Mouse (Mus musculus) G1E (cell line): ENCODE measurements around the gene Ripor2.

ENCODE experiments used
- CTCF ChIP-seq: IDR thresholded peaks from 2 replicates; pipeline ENCODE4 v1.5.1; 2012; ENCODE audit warnings: low read depth, low read length, inconsistent platforms, mixed read lengths
- POLR2AphosphoS5 ChIP-seq: IDR thresholded peaks from 2 replicates; pipeline ENCODE4 v1.6.1; 2012; ENCODE audit warnings: low read depth, low read length, inconsistent platforms; ENCODE audit not compliant: insufficient replicate concordance
- TAL1 ChIP-seq: conservative IDR thresholded peaks from 2 replicates; pipeline ENCODE4 v1.6.1; 2012; ENCODE audit warnings: low read depth, low read length, inconsistent platforms, mixed read lengths

GRCm38 (mm10) chr13:24702128-24702527 is 120.1 kb downstream of the Ripor2 start:
- TF ChIP-seq POLR2AphosphoS5: no peak
- TF ChIP-seq TAL1: no peak
- no peak for TF ChIP-seq CTCF
